Mouse (Mus musculus) embryonic facial prominence, embryonic 10.5 days (tissue): Measurements from ENCODE around the gene Elf2. TPM values are rescaled to one million over a fixed set of nuclear protein-coding genes. Genes with fewer than 3 reads are reported as not detected.

Source experiments
- DNase-seq: peaks from one replicate; pipeline ENCODE4 v3.0.0-alpha.2; 2017; ENCODE audit warnings: low spot score
- H3K27ac ChIP-seq: fragments of 300-500 bp; sonication (generic); replicated peaks from 2 replicates; pipeline ENCODE4 v1.5.1; 2016; ENCODE audit warnings: mild to moderate bottlenecking
- H3K27me3 ChIP-seq: fragments of 300-500 bp; sonication (generic); replicated peaks from 2 replicates; pipeline ENCODE4 v1.6.1; 2016; ENCODE audit warnings: low read depth, mild to moderate bottlenecking; ENCODE audit not compliant: poor library complexity, severe bottlenecking
- H3K36me3 ChIP-seq: fragments of 300-500 bp; sonication (generic); replicated peaks from 2 replicates; pipeline ENCODE4 v1.6.1; 2016; ENCODE audit warnings: mild to moderate bottlenecking, moderate library complexity
- H3K4me1 ChIP-seq: fragments of 300-500 bp; sonication (generic); 2 replicates; pipeline ENCODE4 v1.6.1; 2016
- H3K4me3 ChIP-seq: fragments of 300-500 bp; sonication (generic); 2 replicates; pipeline ENCODE4 v1.5.1; 2016; ENCODE audit warnings: mild to moderate bottlenecking, moderate library complexity
- H3K9me3 ChIP-seq: fragments of 300-500 bp; sonication (generic); 2 replicates; pipeline ENCODE4 v1.6.1; 2016; ENCODE audit warnings: mild to moderate bottlenecking
- WGBS: fragments of 180-500 bp; shearing (Covaris S2); methylation state at CpG from one replicate; pipeline ENCODE4 v1.1.7; 2016; 5-methylcytosine and 5-hydroxymethylcytosine counted together
- polyA plus RNA-seq: library from polyadenylated mRNA; unstranded; fragments of >200 nt; fragmentation: Nextera tagmentation; extraction: Ambion mirVana; gene quantifications from 2 replicates; pipeline ENCODE4 v1.2.1, GENCODE M21; 2016

The Elf2 gene
- polyA plus RNA-seq, 1 experiment from 2014 or later = 49.2 TPM

GRCm38 (mm10) chr3:51281727-51282126, 58.7 kb downstream of the Elf2 start:
- Histone ChIP-seq H3K4me1 (peaks cover 10% of the 10 kb centered on the region), H3K9me3 (no peaks in the 10 kb centered on the region), H3K27ac (no peak overlapping the region), H3K4me3 (no peak overlapping the region), H3K27me3 (no peaks in the 10 kb centered on the region), H3K36me3 (peaks cover 9% of the 10 kb centered on the region)
- WGBS = 95% methylated on average over 4 of the region's 4 CpGs
- DNase-seq = no peak

- H3K27ac ChIP-seq = no peak overlapping the region
- DNase-seq = no peak
- H3K9me3 ChIP-seq = no peaks in the 10 kb centered on the region
- 76% methylated on average over 4 of the region's 4 CpGs for WGBS
- H3K4me3 ChIP-seq = peak overlapping the region; percentile 99; the same call in 1 of the 2 replicates
- H3K36me3 ChIP-seq = peaks cover 1% of the 10 kb centered on the region; the same call in 1 of the 2 replicates
- peaks cover 18% of the 10 kb centered on the region for H3K4me1 ChIP-seq
- H3K27me3 ChIP-seq = no peaks in the 10 kb centered on the region
Measured at GRCm38 (mm10) chr3:51278433-51278832, 62.0 kb downstream of the Elf2 start.

- H3K4me3 ChIP-seq = peak overlapping the region; percentile 99
- no peaks in the 10 kb centered on the region for H3K9me3 ChIP-seq
- peak; percentile 90 for DNase-seq
- H3K36me3 ChIP-seq = peaks cover 6% of the 10 kb centered on the region; the same call in 1 of the 2 replicates
- peaks cover 18% of the 10 kb centered on the region for H3K4me1 ChIP-seq
- WGBS = under 1% methylated on average over 75 of the region's 75 CpGs
- peak overlapping the region; percentile 98 for H3K27ac ChIP-seq
- no peaks in the 10 kb centered on the region for H3K27me3 ChIP-seq
Measured at GRCm38 (mm10) chr3:51277201-51278150, 63.0 kb downstream of the Elf2 start.

- H3K27me3 ChIP-seq = no peaks in the 10 kb centered on the region
- no peaks in the 10 kb centered on the region for H3K9me3 ChIP-seq
- H3K36me3 ChIP-seq = peaks cover 6% of the 10 kb centered on the region; the same call in 1 of the 2 replicates
- peak overlapping the region; percentile 99 for H3K4me3 ChIP-seq
- H3K27ac ChIP-seq = peak overlapping the region; percentile 98
- under 1% methylated on average over 93 of the region's 93 CpGs for WGBS
- DNase-seq = peak; percentile 71
- H3K4me1 ChIP-seq = peaks cover 18% of the 10 kb centered on the region
Measured at GRCm38 (mm10) chr3:51276421-51277111, 63.9 kb downstream of the Elf2 start.

GRCm38 (mm10) chr3:51275956-51276398, 64.5 kb downstream of the Elf2 start:
- Histone ChIP-seq H3K4me1 (peaks cover 18% of the 10 kb centered on the region), H3K4me3 (peak overlapping the region; percentile 99), H3K27ac (peak overlapping the region; percentile 98), H3K9me3 (no peaks in the 10 kb centered on the region), H3K36me3 (peaks cover 6% of the 10 kb centered on the region; the same call in 1 of the 2 replicates), H3K27me3 (no peaks in the 10 kb centered on the region)
- WGBS = under 1% methylated on average over 33 of the region's 33 CpGs
- DNase-seq = peak; percentile 99

GRCm38 (mm10) chr3:51270069-51270817, 70.2 kb downstream of the Elf2 start:
- DNase-seq = no peak
- no peak overlapping the region for H3K4me3 ChIP-seq
- H3K27ac ChIP-seq = no peak overlapping the region
- peaks cover 24% of the 10 kb centered on the region for H3K36me3 ChIP-seq
- H3K9me3 ChIP-seq = no peaks in the 10 kb centered on the region
- H3K4me1 ChIP-seq = peaks cover 5% of the 10 kb centered on the region
- 88% methylated on average over 12 of the region's 12 CpGs for WGBS
- H3K27me3 ChIP-seq = no peaks in the 10 kb centered on the region

- WGBS = 90% methylated on average over 12 of the region's 12 CpGs
- DNase-seq = no peak
- H3K9me3 ChIP-seq = no peaks in the 10 kb centered on the region
Measured at GRCm38 (mm10) chr3:51268434-51268833, 72.0 kb downstream of the Elf2 start.

GRCm38 (mm10) chr3:51262942-51263341, 77.5 kb downstream of the Elf2 start:
- Histone ChIP-seq H3K27me3 (no peaks in the 10 kb centered on the region), H3K36me3 (peaks cover 91% of the 10 kb centered on the region), H3K9me3 (no peaks in the 10 kb centered on the region), H3K27ac (no peak overlapping the region), H3K4me1 (no peaks in the 10 kb centered on the region), H3K4me3 (no peak overlapping the region)
- DNase-seq = no peak
- WGBS = 94% methylated on average over 8 of the region's 8 CpGs

More at GRCm38 (mm10) chr3:51268434-51268833, 72.0 kb downstream of the Elf2 start:
- Histone ChIP-seq H3K4me3 (no peak overlapping the region), H3K27ac (no peak overlapping the region), H3K4me1 (no peaks in the 10 kb centered on the region), H3K36me3 (peaks cover 40% of the 10 kb centered on the region), H3K27me3 (no peaks in the 10 kb centered on the region)

GRCm38 (mm10) chr3:51258070-51258469, 82.4 kb downstream of the Elf2 start:
- H3K9me3 ChIP-seq = no peaks in the 10 kb centered on the region
- H3K36me3 ChIP-seq = peaks cover 100% of the 10 kb centered on the region
- DNase-seq = no peak
- no peaks in the 10 kb centered on the region for H3K4me1 ChIP-seq
- no peak overlapping the region for H3K27ac ChIP-seq
- no peaks in the 10 kb centered on the region for H3K27me3 ChIP-seq
- 94% methylated on average over 5 of the region's 5 CpGs for WGBS
- no peak overlapping the region for H3K4me3 ChIP-seq

- 89% methylated on average over 12 of the region's 12 CpGs for WGBS
- Histone ChIP-seq H3K36me3 (peaks cover 100% of the 10 kb centered on the region), H3K4me3 (no peak overlapping the region), H3K4me1 (no peaks in the 10 kb centered on the region), H3K27ac (no peak overlapping the region), H3K9me3 (no peaks in the 10 kb centered on the region), H3K27me3 (no peaks in the 10 kb centered on the region)
- DNase-seq = no peak
Measured at GRCm38 (mm10) chr3:51256450-51256849, 84.0 kb downstream of the Elf2 start.

- no peaks in the 10 kb centered on the region for H3K9me3 ChIP-seq
- no peak for DNase-seq
- 91% methylated on average over 7 of the region's 7 CpGs for WGBS
- H3K4me3 ChIP-seq = no peak overlapping the region
- no peaks in the 10 kb centered on the region for H3K27me3 ChIP-seq
- H3K36me3 ChIP-seq = peaks cover 99% of the 10 kb centered on the region
- H3K4me1 ChIP-seq = no peaks in the 10 kb centered on the region
- no peak overlapping the region for H3K27ac ChIP-seq
Measured at GRCm38 (mm10) chr3:51254784-51255183, 85.7 kb downstream of the Elf2 start.
